8 mouse cellular contexts compared by ENCODE assay signal in genomic region chr9:72196626-72197330, GRCm38 (mm10).
DNase-seq lines count a peak whose midpoint lies in the region; ATAC-seq and TF ChIP-seq lines count a peak whose summit lies in the region.

No protein-coding gene starts in this region.

- peak overlapping the region; percentile 10; the same call in 1 of the 2 replicates for H3K4me2 ChIP-seq in hindbrain, postnatal 0 days (ENCODE audit: low read depth, low read length)
- H3K4me2 ChIP-seq in hindbrain, embryonic 11.5 days (replicated peaks; ENCODE audit: low read depth, low read length) = no peak overlapping the region
- no peak overlapping the region for H3K4me2 ChIP-seq in kidney, embryonic 15.5 days
- no peak overlapping the region for H3K4me2 ChIP-seq in neural tube, embryonic 15.5 days

- no peaks in the 10 kb centered on the region for H3K36me3 ChIP-seq in hindbrain, postnatal 0 days (ENCODE audit: insufficient read depth, low read length)
- no peaks in the 10 kb centered on the region for H3K36me3 ChIP-seq in hindbrain, embryonic 11.5 days (ENCODE audit: control insufficient read depth, insufficient read depth, low read length)
- no peaks in the 10 kb centered on the region for H3K36me3 ChIP-seq in kidney, embryonic 15.5 days
- H3K36me3 ChIP-seq in neural tube, embryonic 15.5 days = no peaks in the 10 kb centered on the region

- peak; percentile 68 for DNase-seq in hindbrain, postnatal 0 days (ENCODE audit: low spot score)
- no peak for DNase-seq in hindbrain, embryonic 11.5 days (ENCODE audit: low spot score)
- DNase-seq in Patski (ENCODE audit: low read depth, low spot score) = peak; percentile 68
- peak; percentile 54 to 56 for DNase-seq in layer of hippocampus, adult 8-10 months (ENCODE audit: low spot score in 2 of 2)
- DNase-seq in thymus, postnatal 25 days = no peak

- H3K4me3 ChIP-seq in hindbrain, postnatal 0 days (ENCODE audit: low read length) = no peak overlapping the region
- H3K4me3 ChIP-seq in hindbrain, embryonic 11.5 days (ENCODE audit: low read depth, low read length) = no peak overlapping the region
- H3K4me3 ChIP-seq in embryonic fibroblast, embryonic 13.5 days (ENCODE audit: insufficient read depth, low read length) = no peak overlapping the region
- H3K4me3 ChIP-seq in kidney, embryonic 15.5 days (replicated peaks) = no peak overlapping the region
- H3K4me3 ChIP-seq in neural tube, embryonic 15.5 days (replicated peaks) = no peak overlapping the region

- in situ Hi-C loops in Patski (cut with MboI; ENCODE audit: low pct_unique_long_range_greater_than_20kb) = loop anchor here (10.0 kb wide), 1 partner anchor 552 kb away; no protein-coding TSS in a partner anchor

- TF ChIP-seq POLR2A in embryonic fibroblast, embryonic 13.5 days (IDR thresholded peaks at IDR 0.05; ENCODE audit: low read depth, low read length) = no peak

- no peaks in the 10 kb centered on the region for H3K9me3 ChIP-seq in hindbrain, postnatal 0 days (ENCODE audit: low read length)
- H3K9me3 ChIP-seq in hindbrain, embryonic 11.5 days (ENCODE audit: control insufficient read depth, low read length) = no peaks in the 10 kb centered on the region
- H3K9me3 ChIP-seq in kidney, embryonic 15.5 days (replicated peaks) = no peaks in the 10 kb centered on the region
- H3K9me3 ChIP-seq in neural tube, embryonic 15.5 days (replicated peaks) = no peaks in the 10 kb centered on the region

- CTCF ChIA-PET in Patski (lab: Charles Lee) = interaction anchor here (2.3 kb wide), 1 partner anchor 10 kb away, joined by 4 read pairs; no protein-coding TSS in a partner anchor

- WGBS in hindbrain, postnatal 0 days = 52% methylated on average over 10 of the region's 10 CpGs
- WGBS in hindbrain, embryonic 11.5 days = 84% methylated on average over 10 of the region's 10 CpGs
- 58% methylated on average over 10 of the region's 10 CpGs for WGBS in kidney, embryonic 15.5 days
- 79% methylated on average over 10 of the region's 10 CpGs for WGBS in neural tube, embryonic 15.5 days

- peak; percentile 70 for ATAC-seq in hindbrain, postnatal 0 days
- no peak for ATAC-seq in hindbrain, embryonic 11.5 days (ENCODE audit: low FRiP score)
- ATAC-seq in Patski = peak; percentile 89
- ATAC-seq in kidney, embryonic 15.5 days (replicated peaks; ENCODE audit: low FRiP score) = no peak
- no peak for ATAC-seq in neural tube, embryonic 15.5 days (ENCODE audit: low FRiP score)

- POLR2A ChIA-PET in Patski (lab: Charles Lee) = interaction anchor here (0.6 kb wide), 2 partner anchors 60 to 86 kb away, joined by 3 to 5 read pairs; no protein-coding TSS in a partner anchor

- H3K27me3 ChIP-seq in hindbrain, postnatal 0 days (ENCODE audit: insufficient read depth, low read length) = no peaks in the 10 kb centered on the region
- H3K27me3 ChIP-seq in hindbrain, embryonic 11.5 days (ENCODE audit: control insufficient read depth, insufficient read depth, low read length) = no peaks in the 10 kb centered on the region
- H3K27me3 ChIP-seq in Patski = no peaks in the 10 kb centered on the region
- H3K27me3 ChIP-seq in kidney, embryonic 15.5 days = no peaks in the 10 kb centered on the region
- H3K27me3 ChIP-seq in neural tube, embryonic 15.5 days (replicated peaks) = no peaks in the 10 kb centered on the region

- H3K9ac ChIP-seq in hindbrain, postnatal 0 days (replicated peaks; ENCODE audit: low read length) = no peak overlapping the region
- no peak overlapping the region for H3K9ac ChIP-seq in hindbrain, embryonic 11.5 days (ENCODE audit: low read depth, low read length)
- H3K9ac ChIP-seq in kidney, embryonic 15.5 days = no peak overlapping the region
- H3K9ac ChIP-seq in neural tube, embryonic 15.5 days (replicated peaks) = no peak overlapping the region

- H3K27ac ChIP-seq in hindbrain, postnatal 0 days = no peak overlapping the region
- no peak overlapping the region for H3K27ac ChIP-seq in hindbrain, embryonic 11.5 days (ENCODE audit: low read depth, low read length)
- peak overlapping the region; percentile 90 for H3K27ac ChIP-seq in embryonic fibroblast, embryonic 13.5 days (ENCODE audit: insufficient read depth, low read length)
- H3K27ac ChIP-seq in kidney, embryonic 15.5 days = no peak overlapping the region
- H3K27ac ChIP-seq in neural tube, embryonic 15.5 days (replicated peaks) = no peak overlapping the region

- no peak for TF ChIP-seq CTCF in hindbrain, postnatal 0 days (IDR thresholded peaks at IDR 0.05; ENCODE audit: low read depth)
- no peak for TF ChIP-seq CTCF in Patski (IDR thresholded peaks at IDR 0.05)
- no peak for TF ChIP-seq CTCF in embryonic fibroblast, embryonic 13.5 days (IDR thresholded peaks at IDR 0.05; ENCODE audit: borderline replicate concordance, insufficient read depth, low read length)

- H3K4me1 ChIP-seq in hindbrain, postnatal 0 days (ENCODE audit: insufficient read depth, low read length) = 0 out of 2 replicates have a peak, but pooled peaks cover 6% of the 10 kb centered on the region
- no peaks in the 10 kb centered on the region for H3K4me1 ChIP-seq in hindbrain, embryonic 11.5 days (replicated peaks; ENCODE audit: control insufficient read depth, insufficient read depth, low read length)
- peaks cover 6% of the 10 kb centered on the region for H3K4me1 ChIP-seq in embryonic fibroblast, embryonic 13.5 days (ENCODE audit: control insufficient read depth, insufficient read depth, low read length)
- H3K4me1 ChIP-seq in kidney, embryonic 15.5 days = 0 out of 2 replicates have a peak, but pooled peaks cover 4% of the 10 kb centered on the region
- H3K4me1 ChIP-seq in neural tube, embryonic 15.5 days = peaks cover 8% of the 10 kb centered on the region; the same call in 1 of the 2 replicates

Comparison
In these comparisons a context has a peak if more than half of its experiments do, and no peak if none do; other contexts are left out.
1. ATAC-seq: peak in hindbrain, postnatal 0 days (single experiment) and Patski (single experiment); none in hindbrain, embryonic 11.5 days (single experiment), kidney, embryonic 15.5 days (single experiment) and neural tube, embryonic 15.5 days (single experiment).
2. DNase-seq: peak in hindbrain, postnatal 0 days (single experiment), Patski (single experiment) and layer of hippocampus, adult 8-10 months (2 of 2); none in hindbrain, embryonic 11.5 days (single experiment) and thymus, postnatal 25 days (single experiment).